ENCODE assay signal across 28 mouse cellular contexts in the genomic region with DNA sequence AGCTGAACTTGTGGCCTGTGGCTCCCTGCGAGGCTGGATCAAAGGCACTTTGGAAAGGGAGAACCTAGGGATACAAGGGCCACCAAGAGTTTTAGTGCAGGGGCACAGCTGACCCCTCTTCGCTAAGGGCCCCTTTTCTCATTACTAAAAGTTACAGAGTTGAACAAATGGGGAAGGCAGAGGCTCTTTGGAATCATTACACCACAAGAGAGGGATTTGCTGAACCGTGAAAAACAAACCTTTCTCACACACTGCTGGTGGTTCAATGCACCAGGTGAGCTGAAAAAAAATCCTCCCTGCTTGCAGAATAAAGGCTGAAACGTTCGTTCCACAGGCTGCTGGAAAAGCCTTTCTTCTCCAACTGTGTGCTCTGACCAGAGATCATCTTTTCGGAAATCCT. TPM values are rescaled to one million over a fixed set of nuclear protein-coding genes. Genes with fewer than 3 reads are reported as not detected.
DNase-seq lines count a peak whose midpoint lies in the region; ATAC-seq and TF ChIP-seq lines count a peak whose summit lies in the region.
"Had no signal": no experiment of that assay in that cellular context is flagged by ENCODE, and none has a peak within 500 bp of the region (broad histone marks: within the 10 kb centered on the region; RNA-seq: fewer than 3 reads in every experiment).

No protein-coding gene starts in this region.

- WGBS in hindbrain, embryonic 10.5 days = 5% methylated on average over 6 of the region's 6 CpGs
- WGBS in hindbrain, embryonic 16.5 days = 12% methylated on average over 6 of the region's 6 CpGs
- 14% methylated on average over 6 of the region's 6 CpGs for WGBS in kidney, embryonic 16.5 days

- peak overlapping the region; percentile 16; the same call in 1 of the 2 replicates for H3K27ac ChIP-seq in hindbrain, embryonic 10.5 days
- no peak overlapping the region for H3K27ac ChIP-seq in hindbrain, embryonic 16.5 days (ENCODE audit: low read depth, low read length)
- H3K27ac ChIP-seq in kidney, embryonic 16.5 days (ENCODE audit: low read length) = peak overlapping the region; percentile 90
- H3K27ac ChIP-seq: embryonic facial prominence, embryonic 15.5 days; forebrain, embryonic 13.5 days; hindbrain, postnatal 0 days; intestine, embryonic 15.5 days; left cerebral cortex, adult 2 months; limb, embryonic 15.5 days; liver, embryonic 13.5 days; midbrain, embryonic 15.5 days had no signal

- H3K9me3 ChIP-seq in hindbrain, embryonic 10.5 days = no peaks in the 10 kb centered on the region
- H3K9me3 ChIP-seq in hindbrain, embryonic 16.5 days (ENCODE audit: control insufficient read depth, low read length) = no peaks in the 10 kb centered on the region
- no peaks in the 10 kb centered on the region for H3K9me3 ChIP-seq in kidney, embryonic 16.5 days (ENCODE audit: low read length)
- H3K9me3 ChIP-seq: embryonic facial prominence, embryonic 15.5 days; forebrain, embryonic 13.5 days; intestine, embryonic 15.5 days; limb, embryonic 15.5 days; liver, embryonic 13.5 days; megakaryocyte, embryonic 14.5 days; midbrain, embryonic 15.5 days had no signal

- no peaks in the 10 kb centered on the region; the same call in 1 of the 2 replicates for H3K27me3 ChIP-seq in hindbrain, embryonic 10.5 days (ENCODE audit: insufficient read depth, poor library complexity, severe bottlenecking)
- H3K27me3 ChIP-seq in hindbrain, embryonic 16.5 days (replicated peaks; ENCODE audit: control insufficient read depth, insufficient read depth, low read length) = no peaks in the 10 kb centered on the region
- no peaks in the 10 kb centered on the region for H3K27me3 ChIP-seq in kidney, embryonic 16.5 days (ENCODE audit: insufficient read depth, low read length)
- H3K27me3 ChIP-seq: embryonic facial prominence, embryonic 15.5 days; intestine, embryonic 15.5 days; limb, embryonic 15.5 days; liver, embryonic 13.5 days; megakaryocyte, embryonic 14.5 days; midbrain, embryonic 15.5 days had no signal

- TF ChIP-seq CTCF in brain, embryonic 14.5 days (IDR thresholded peaks at IDR 0.05; ENCODE audit: borderline replicate concordance, extremely low read depth, insufficient read depth, insufficient read length) = no peak

- no peak for ATAC-seq in hindbrain, embryonic 16.5 days
- peak; percentile 75 for ATAC-seq in kidney, embryonic 16.5 days (ENCODE audit: low FRiP score, low TSS enrichment)
- ATAC-seq: CD4-positive, CD25-positive, alpha-beta regulatory T cell, adult 4 months; forebrain, embryonic 13.5 days; hindbrain, postnatal 0 days; intestine, embryonic 15.5 days; lung, postnatal 0 days; midbrain, embryonic 15.5 days had no signal

- H3K4me2 ChIP-seq in hindbrain, embryonic 16.5 days (ENCODE audit: low read length) = no peak overlapping the region
- 0 out of 2 replicates have a peak overlapping the region, but pooled peaks have one; percentile 19 for H3K4me2 ChIP-seq in kidney, embryonic 16.5 days (replicated peaks; ENCODE audit: low read depth, low read length)
- H3K4me2 ChIP-seq: embryonic facial prominence, embryonic 15.5 days; forebrain, embryonic 13.5 days; intestine, embryonic 15.5 days; limb, embryonic 15.5 days; liver, embryonic 13.5 days; midbrain, embryonic 15.5 days had no signal

- TF ChIP-seq POLR2A in brain, embryonic 14.5 days (IDR thresholded peaks at IDR 0.05; ENCODE audit: borderline replicate concordance, extremely low read depth, insufficient read depth, insufficient read length, poor library complexity, severe bottlenecking) = no peak

- peak; percentile 4 for DNase-seq in hindbrain, embryonic 10.5 days (ENCODE audit: low spot score)
- no peak for DNase-seq in kidney, postnatal 10 days
- peak; percentile 26 for DNase-seq in brain, embryonic 14.5 days (ENCODE audit: low read depth)
- DNase-seq in embryo, embryonic 9.5 days (ENCODE audit: extremely low spot score) = peak; percentile 23
- DNase-seq in adrenal gland, adult 8-10 months = no peak
- no peak for DNase-seq in left cerebral cortex, adult 18-20 months (ENCODE audit: low spot score in 2 of 2)
- DNase-seq: adrenal gland, postnatal 25 days; cerebellum, adult 18-20 months; cerebellum, postnatal 10 days; gastrocnemius, postnatal 14 days; heart, postnatal 14 days; liver, embryonic 13.5 days; lung, adult 18-20 months; lung, postnatal 4 days; thymus, adult 2 months; thymus, postnatal 4 days had no signal

- H3K4me1 ChIP-seq in hindbrain, embryonic 10.5 days (replicated peaks) = peaks cover 13% of the 10 kb centered on the region
- H3K4me1 ChIP-seq in hindbrain, embryonic 16.5 days (ENCODE audit: control insufficient read depth, insufficient read depth, low read depth, low read length) = 0 out of 2 replicates have a peak, but pooled peaks cover 2% of the 10 kb centered on the region
- H3K4me1 ChIP-seq in kidney, embryonic 16.5 days (ENCODE audit: insufficient read depth, low read length) = peaks cover 25% of the 10 kb centered on the region
- H3K4me1 ChIP-seq: intestine, embryonic 15.5 days; limb, embryonic 15.5 days; liver, embryonic 13.5 days; megakaryocyte, embryonic 14.5 days; midbrain, embryonic 15.5 days had no signal

- no peak overlapping the region for H3K4me3 ChIP-seq in hindbrain, embryonic 10.5 days
- H3K4me3 ChIP-seq in hindbrain, embryonic 16.5 days (ENCODE audit: low read length) = no peak overlapping the region
- no peak overlapping the region for H3K4me3 ChIP-seq in kidney, embryonic 16.5 days (ENCODE audit: low read length)
- H3K4me3 ChIP-seq: embryonic facial prominence, embryonic 15.5 days; forebrain, embryonic 13.5 days; intestine, embryonic 15.5 days; left cerebral cortex, adult 2 months; limb, embryonic 15.5 days; liver, embryonic 13.5 days; megakaryocyte, embryonic 14.5 days; midbrain, embryonic 15.5 days had no signal

- H3K9ac ChIP-seq in hindbrain, embryonic 16.5 days (ENCODE audit: low read depth, low read length) = no peak overlapping the region
- H3K9ac ChIP-seq in kidney, embryonic 16.5 days (replicated peaks; ENCODE audit: low read length) = 0 out of 2 replicates have a peak overlapping the region, but pooled peaks have one; percentile 44
- H3K9ac ChIP-seq: embryonic facial prominence, embryonic 15.5 days; forebrain, embryonic 13.5 days; intestine, embryonic 15.5 days; limb, embryonic 15.5 days; liver, embryonic 13.5 days; midbrain, embryonic 15.5 days had no signal

- H3K36me3 ChIP-seq in hindbrain, embryonic 10.5 days = no peaks in the 10 kb centered on the region
- no peaks in the 10 kb centered on the region for H3K36me3 ChIP-seq in hindbrain, embryonic 16.5 days (ENCODE audit: control insufficient read depth, insufficient read depth, low read length)
- no peaks in the 10 kb centered on the region for H3K36me3 ChIP-seq in kidney, embryonic 16.5 days (ENCODE audit: insufficient read depth, low read length)
- H3K36me3 ChIP-seq: embryonic facial prominence, embryonic 15.5 days; intestine, embryonic 15.5 days; limb, embryonic 15.5 days; liver, embryonic 13.5 days; midbrain, embryonic 15.5 days had no signal

RNA-seq across cellular contexts. Expression of a gene that starts 50.2 kb away (rescaled TPM):
- polyA plus RNA-seq in hindbrain, embryonic 10.5 days (2016; fragmentation: Nextera tagmentation; extraction: Ambion mirVana) = 56.3 and 126 TPM in 2 replicates
- polyA plus RNA-seq in hindbrain, embryonic 16.5 days (2015; fragmentation: Nextera tagmentation; extraction: Ambion mirVana) = 450 and 495 TPM in 2 replicates
- polyA plus RNA-seq in kidney, embryonic 16.5 days (2015; fragmentation: Nextera tagmentation; extraction: Ambion mirVana) = 137 and 168 TPM in 2 replicates
- polyA plus RNA-seq in brain, embryonic 14.5 days (2012; rRNA removed) = 104 and 231 TPM in 2 replicates
- 10 to 100 TPM; 49.7 to 96.7 (median 68.1) TPM for total RNA-seq in adrenal gland, adult 8-10 months (2022)
- total RNA-seq in left cerebral cortex, adult 18-20 months (2021) = 100 to 1,000 TPM; 226 to 251 TPM

Comparison
In these comparisons a context has a peak if more than half of its experiments do, and no peak if none do; other contexts are left out.
1. DNase-seq: peak in hindbrain, embryonic 10.5 days (single experiment), brain, embryonic 14.5 days (single experiment) and embryo, embryonic 9.5 days (single experiment); none in kidney, postnatal 10 days (single experiment), adrenal gland, adult 8-10 months (single experiment) and left cerebral cortex, adult 18-20 months (0 of 2).